14 mouse cellular contexts compared by ENCODE assay signal in the genomic region with DNA sequence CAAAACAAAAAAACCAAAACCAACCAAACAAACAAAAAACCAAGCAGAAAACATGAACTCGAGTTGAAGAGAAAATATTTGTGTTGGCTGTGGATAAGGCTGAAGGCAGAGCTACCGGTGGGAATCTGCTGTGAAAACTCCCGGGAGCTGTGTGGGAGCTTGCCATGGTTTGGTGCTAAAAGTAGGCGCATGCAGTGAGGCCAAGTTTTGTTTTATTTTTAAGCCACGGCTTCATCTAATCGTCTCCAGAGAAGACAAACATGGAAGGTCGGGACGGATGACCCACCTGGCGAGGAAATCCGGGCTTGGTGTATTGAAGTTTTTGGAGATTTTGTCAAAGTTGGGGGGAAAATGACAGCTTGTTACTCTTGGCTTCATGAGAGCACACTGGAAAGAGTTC. TPM values are rescaled to one million over a fixed set of nuclear protein-coding genes. Genes with fewer than 3 reads are reported as not detected.
DNase-seq lines count a peak whose midpoint lies in the region; ATAC-seq lines count a peak whose summit lies in the region.
"Had no signal": no experiment of that assay in that cellular context is flagged by ENCODE, and none has a peak within 500 bp of the region (broad histone marks: within the 10 kb centered on the region; RNA-seq: fewer than 3 reads in every experiment).

No protein-coding gene starts in this region.

- no peaks in the 10 kb centered on the region for H3K36me3 ChIP-seq in kidney, embryonic 15.5 days
- no peaks in the 10 kb centered on the region for H3K36me3 ChIP-seq in heart, embryonic 12.5 days
- H3K36me3 ChIP-seq: limb, embryonic 13.5 days; midbrain, embryonic 15.5 days had no signal

- 45% methylated on average over 10 of the region's 10 CpGs for WGBS in kidney, embryonic 15.5 days
- 59% methylated on average over 10 of the region's 10 CpGs for WGBS in heart, embryonic 12.5 days

- no peak overlapping the region for H3K4me3 ChIP-seq in kidney, embryonic 15.5 days (replicated peaks)
- no peak overlapping the region for H3K4me3 ChIP-seq in heart, embryonic 12.5 days
- H3K4me3 ChIP-seq: limb, embryonic 13.5 days; midbrain, embryonic 15.5 days had no signal

- DNase-seq in kidney, postnatal 36 days: no peak
- DNase-seq in right cerebral cortex, adult 18-20 months: peak; percentile 51
- no peak for DNase-seq in right cerebral cortex, postnatal 4 days
- DNase-seq in skeletal muscle tissue, adult 2 months (ENCODE audit: low read depth, low spot score): peak; percentile 70
- DNase-seq in MN1 (ENCODE audit: low spot score): no peak
- DNase-seq: cerebellum, adult 9-11 months; lung, adult 2 months; thymus, postnatal 4 days had no signal

- no peak overlapping the region for H3K9ac ChIP-seq in kidney, embryonic 15.5 days
- H3K9ac ChIP-seq in heart, embryonic 12.5 days: no peak overlapping the region
- H3K9ac ChIP-seq: limb, embryonic 13.5 days; midbrain, embryonic 15.5 days had no signal

- no peaks in the 10 kb centered on the region for H3K9me3 ChIP-seq in kidney, embryonic 15.5 days (replicated peaks)
- H3K9me3 ChIP-seq in heart, embryonic 12.5 days (replicated peaks): no peaks in the 10 kb centered on the region
- H3K9me3 ChIP-seq: limb, embryonic 13.5 days; midbrain, embryonic 15.5 days had no signal

- peaks cover 35% of the 10 kb centered on the region for H3K4me1 ChIP-seq in kidney, embryonic 15.5 days
- peaks cover 43% of the 10 kb centered on the region for H3K4me1 ChIP-seq in heart, embryonic 12.5 days (replicated peaks)
- H3K4me1 ChIP-seq: midbrain, embryonic 15.5 days had no signal

- no peak overlapping the region for H3K4me2 ChIP-seq in kidney, embryonic 15.5 days
- no peak overlapping the region for H3K4me2 ChIP-seq in heart, embryonic 12.5 days
- H3K4me2 ChIP-seq: limb, embryonic 13.5 days; midbrain, embryonic 15.5 days had no signal

- ATAC-seq in kidney, embryonic 15.5 days (replicated peaks; ENCODE audit: low FRiP score): no peak
- no peak for ATAC-seq in heart, embryonic 12.5 days (ENCODE audit: insufficient number of reproducible peaks, low FRiP score)
- ATAC-seq: intestine, embryonic 16.5 days; midbrain, embryonic 15.5 days had no signal

- H3K27ac ChIP-seq in kidney, embryonic 15.5 days: peak overlapping the region; percentile 63
- H3K27ac ChIP-seq in heart, embryonic 12.5 days (ENCODE audit: poor library complexity, severe bottlenecking): 0 out of 2 replicates have a peak overlapping the region, but pooled peaks have one; percentile 48
- H3K27ac ChIP-seq: limb, embryonic 13.5 days; midbrain, embryonic 15.5 days; stomach, postnatal 0 days had no signal

- H3K27me3 ChIP-seq in kidney, embryonic 15.5 days: no peaks in the 10 kb centered on the region
- no peaks in the 10 kb centered on the region for H3K27me3 ChIP-seq in heart, embryonic 12.5 days (replicated peaks)
- H3K27me3 ChIP-seq: limb, embryonic 13.5 days; midbrain, embryonic 15.5 days had no signal

RNA-seq across cellular contexts. Expression of a gene that starts 54.2 kb away (rescaled TPM):
- polyA plus RNA-seq in kidney, embryonic 15.5 days (2015; fragmentation: Nextera tagmentation; extraction: Ambion mirVana): 28.6 and 32.8 TPM in 2 replicates
- 24.2 and 25.4 TPM in 2 replicates for polyA plus RNA-seq in heart, embryonic 12.5 days (2016; fragmentation: Nextera tagmentation; extraction: Ambion mirVana)

Comparison
In these comparisons a context has a peak if more than half of its experiments do, and no peak if none do; other contexts are left out.
1. DNase-seq: peak in right cerebral cortex, adult 18-20 months (single experiment) and skeletal muscle tissue, adult 2 months (single experiment); none in kidney, postnatal 36 days (0 of 2), right cerebral cortex, postnatal 4 days (single experiment) and MN1 (single experiment).